Mouse (Mus musculus) large intestine, adult 2 months (tissue): ENCODE measurements around the gene Nppb. TPM values are rescaled to one million over a fixed set of nuclear protein-coding genes. Genes with fewer than 3 reads are reported as not detected.

ENCODE experiments used
- DNase-seq: peaks from one replicate; pipeline ENCODE4 v3.0.0-alpha.2; 2012; ENCODE audit warnings: low read depth, low spot score
- WGBS: fragments of 180-500 bp; shearing (Covaris S2); methylation state at CpG from one replicate; pipeline ENCODE4 v1.1.7; 2018; 5-methylcytosine and 5-hydroxymethylcytosine counted together
- polyA plus RNA-seq: library from polyadenylated mRNA; depleted of rRNA; stranded (reverse); fragments of >200 nt; gene quantifications from 2 replicates; pipeline ENCODE4 v1.2.3, GENCODE M21; 2012; rRNA removed

The Nppb gene
- polyA plus RNA-seq, 1 experiment, result not detected

DNA sequence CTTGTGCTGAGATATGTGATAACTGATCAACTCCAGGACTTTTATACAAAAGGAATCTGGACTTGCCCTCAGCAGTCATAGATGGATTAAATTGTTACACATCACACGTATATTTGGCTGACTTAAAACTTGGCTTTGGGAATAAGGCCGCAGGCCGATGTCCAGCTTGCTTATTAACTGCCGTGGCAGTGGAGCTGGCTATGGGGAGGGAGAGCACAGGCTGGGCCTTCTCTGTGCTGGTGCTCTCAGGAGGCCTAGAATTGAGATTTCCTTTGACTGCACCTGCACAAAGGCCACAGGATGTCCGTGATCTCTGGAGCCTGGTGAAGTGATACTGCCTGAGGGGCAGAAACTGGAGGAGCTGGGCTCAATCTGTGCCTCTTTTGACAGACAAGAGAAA lies 44.9 kb downstream of the Nppb start:
- 80% methylated on average over 5 of the region's 5 CpGs for WGBS

DNA sequence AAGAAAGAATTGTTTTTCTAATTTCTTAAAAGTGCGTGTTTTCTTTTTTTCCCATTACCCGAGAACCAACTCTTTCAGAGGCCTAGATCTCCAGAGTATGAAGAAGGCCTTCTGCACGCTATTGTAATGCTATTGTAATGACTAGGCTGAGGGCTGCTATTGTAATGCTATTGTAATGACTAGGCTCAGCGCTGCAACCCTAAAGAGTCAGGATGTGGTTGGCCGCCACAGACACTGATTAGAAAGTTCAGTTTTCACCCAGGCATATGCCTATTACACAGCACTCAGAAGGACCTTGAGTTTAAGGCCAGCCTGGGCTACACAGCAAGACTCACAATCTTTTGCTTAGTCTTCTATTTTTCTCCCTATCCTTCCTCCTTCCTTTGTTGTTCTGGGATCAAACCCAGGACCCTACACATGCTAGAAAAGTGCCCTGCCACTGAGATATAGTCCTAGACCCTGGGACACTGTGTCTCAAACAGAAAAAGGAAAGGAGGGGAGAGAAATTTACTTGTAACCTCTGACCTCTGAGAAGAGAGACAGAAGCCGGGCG lies 48.3 kb downstream of the Nppb start:
- DNase-seq, result no peak
- WGBS, result 85% methylated on average over 7 of the region's 7 CpGs

More for the DNA sequence above, 44.9 kb downstream of the Nppb start:
- DNase-seq, result no peak

DNA sequence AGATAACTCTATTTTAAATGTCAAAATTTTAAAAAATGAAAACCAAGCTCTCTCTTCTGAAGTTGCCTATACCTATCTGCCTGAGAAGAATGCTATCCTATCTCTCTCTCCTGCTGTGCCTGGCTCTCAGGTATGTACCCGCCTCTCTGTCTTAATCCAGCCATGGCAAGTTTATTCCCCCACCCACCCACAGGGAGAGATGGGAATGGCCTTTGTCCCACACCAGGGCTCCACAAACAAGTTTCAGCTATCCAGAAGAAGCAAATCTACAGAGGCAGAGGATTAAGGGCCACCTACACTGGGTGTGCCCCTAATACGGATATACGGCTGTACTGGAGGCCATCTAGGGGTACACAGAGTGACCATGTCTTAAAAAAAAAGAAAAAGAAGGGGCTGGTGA lies 49.9 kb downstream of the Nppb start:
- WGBS, result 84% methylated on average over 3 of the region's 3 CpGs
- no peak for DNase-seq

Other genes starting within 250 kb of the Nppb start
- gene Zfp984, start 176.0 kb upstream of the Nppb start, polyA plus RNA-seq, result 0.70 and 0.71 TPM in 2 replicates
- gene Zfp933, start 137.4 kb upstream of the Nppb start, polyA plus RNA-seq, result 0.84 and 0.89 TPM in 2 replicates
- 53.3 and 64.6 TPM in 2 replicates for gene Miip, start 117.0 kb upstream of the Nppb start, polyA plus RNA-seq
- 1.4 and 2.1 TPM in 2 replicates for gene Fv1, start 116.8 kb upstream of the Nppb start, polyA plus RNA-seq
- gene Mfn2, start 81.1 kb upstream of the Nppb start, polyA plus RNA-seq, result 51.7 and 75.1 TPM in 2 replicates
- gene Plod1, start 49.0 kb upstream of the Nppb start, polyA plus RNA-seq, result 15.5 and 18.3 TPM in 2 replicates
- gene 2510039O18Rik, start 44.9 kb upstream of the Nppb start, polyA plus RNA-seq, result 83.1 and 111 TPM in 2 replicates
- gene Nppa, start 14.9 kb downstream of the Nppb start, polyA plus RNA-seq, result 0.22 TPM in 1 of 2 replicates, not detected in the other
- gene Clcn6, start 53.0 kb downstream of the Nppb start, polyA plus RNA-seq, result 2.4 and 3.2 TPM in 2 replicates
- 7.2 and 12.1 TPM in 2 replicates for gene Mthfr, start 53.3 kb downstream of the Nppb start, polyA plus RNA-seq
- gene Agtrap, start 102.2 kb downstream of the Nppb start, polyA plus RNA-seq, result 13.3 and 15.4 TPM in 2 replicates
- 21.5 and 21.8 TPM in 2 replicates for gene Mad2l2, start 144.6 kb downstream of the Nppb start, polyA plus RNA-seq
- 0.26 and 0.32 TPM in 2 replicates for gene Draxin, start 144.9 kb downstream of the Nppb start, polyA plus RNA-seq
- gene Fbxo6, start 166.4 kb downstream of the Nppb start, polyA plus RNA-seq, result 45.2 and 50.5 TPM in 2 replicates
- 6.1 and 11.0 TPM in 2 replicates for gene Fbxo44, start 174.7 kb downstream of the Nppb start, polyA plus RNA-seq
- 0.88 and 0.95 TPM in 2 replicates for gene Fbxo2, start 174.8 kb downstream of the Nppb start, polyA plus RNA-seq